Mouse (Mus musculus) erythroid progenitor cell, adult 5-6 weeks (primary cell): Measurements from ENCODE around the gene AU015836. TPM values are rescaled to one million over a fixed set of nuclear protein-coding genes. Genes with fewer than 3 reads are reported as not detected.
A peak's percentile ranks its signal among the peaks of the same experiment; 100 is the strongest.
"Not testable (repeated sequence)": the region's sequence is repeated elsewhere in the genome, so short reads cannot be mapped to it uniquely, and the experiment has no call there.

Source experiments
- ATAC-seq: replicated peaks from 2 replicates; pipeline ENCODE4 v1.8.0; 2016; ENCODE audit warnings: moderate number of reproducible peaks, mild to moderate bottlenecking, moderate TSS enrichment, inconsistent platforms; ENCODE audit not compliant: poor library complexity, low FRiP score, severe bottlenecking
- total RNA-seq, 2 experiments: library from RNA; stranded (forward) in 1 of 2; stranded (reverse) in 1 of 2; fragments of 150-400 nt in 1 of 2; fragments of 186-747, 209-891 nt in 1 of 2; gene quantifications; 2 replicates each; pipeline versions ENCODE4 v1.2.3 to v1.2.4; 2015 to 2017; ENCODE audit warnings: low replicate concordance in 2 of 2

Gene AU015836
- total RNA-seq (2015; ENCODE audit: low replicate concordance): not detected in 2 replicates
- total RNA-seq (2017; ENCODE audit: low replicate concordance): not detected in 2 replicates

- ATAC-seq: no peak
Measured at GRCm38 (mm10) chrX:93968444-93968843, at the start of gene AU015836. Gene AU015836 (plus strand): TSS chrX:93968659.

- no peak for ATAC-seq
Measured at GRCm38 (mm10) chrX:93919017-93919416, 49.4 kb upstream of the AU015836 start.

GRCm38 (mm10) chrX:93928379-93928778 lies 40.1 kb upstream of the AU015836 start:
- peak; percentile 47; the same call in 1 of the 2 replicates for ATAC-seq

- ATAC-seq: peak; percentile 86
Measured at GRCm38 (mm10) chrX:93928794-93929193, 39.7 kb upstream of the AU015836 start.

- no peak for ATAC-seq
Measured at GRCm38 (mm10) chrX:93931694-93932093, 36.8 kb upstream of the AU015836 start.

GRCm38 (mm10) chrX:93956727-93957126 lies 11.7 kb upstream of the AU015836 start:
- ATAC-seq: no peak

- ATAC-seq: no peak
Measured at GRCm38 (mm10) chrX:93958502-93958901, 10.0 kb upstream of the AU015836 start.

GRCm38 (mm10) chrX:93980341-93980740 lies 11.9 kb downstream of the AU015836 start:
- ATAC-seq: no peak

- no peak for ATAC-seq
Measured at GRCm38 (mm10) chrX:93982193-93982592, 13.7 kb downstream of the AU015836 start.

- not testable (repeated sequence) for ATAC-seq
Measured at GRCm38 (mm10) chrX:93985096-93985495, 16.6 kb downstream of the AU015836 start.

GRCm38 (mm10) chrX:94006991-94007390 lies 38.5 kb downstream of the AU015836 start:
- ATAC-seq: peak; percentile 81

GRCm38 (mm10) chrX:94009442-94009841 lies 41.0 kb downstream of the AU015836 start:
- ATAC-seq: peak; percentile 58

GRCm38 (mm10) chrX:94011656-94012173 lies 43.3 kb downstream of the AU015836 start:
- no peak for ATAC-seq

- ATAC-seq: no peak
Measured at GRCm38 (mm10) chrX:94012479-94013167, 44.2 kb downstream of the AU015836 start.

GRCm38 (mm10) chrX:94016891-94017290 lies 48.4 kb downstream of the AU015836 start:
- ATAC-seq: no peak

GRCm38 (mm10) chrX:94022264-94022874 lies 53.9 kb downstream of the AU015836 start:
- no peak for ATAC-seq

Other genes with a start within 250 kb of the AU015836 start
- gene Pdk3, start 136.5 kb upstream of the AU015836 start, total RNA-seq (2015; ENCODE audit: low replicate concordance): 46.1 and 69.2 TPM in 2 replicates
- 18.8 and 30.8 TPM in 2 replicates for gene Pdk3, start 136.5 kb upstream of the AU015836 start, total RNA-seq (2017; ENCODE audit: low replicate concordance)
- gene Zfx, start 155.0 kb downstream of the AU015836 start, total RNA-seq (2015; ENCODE audit: low replicate concordance): 27.8 and 30.2 TPM in 2 replicates
- 26.2 and 27.2 TPM in 2 replicates for gene Zfx, start 155.0 kb downstream of the AU015836 start, total RNA-seq (2017; ENCODE audit: low replicate concordance)
- gene Eif2s3x, start 244.2 kb downstream of the AU015836 start, total RNA-seq (2015; ENCODE audit: low replicate concordance): 72.4 and 106 TPM in 2 replicates
- 46.4 and 60.6 TPM in 2 replicates for gene Eif2s3x, start 244.2 kb downstream of the AU015836 start, total RNA-seq (2017; ENCODE audit: low replicate concordance)